Comparison of ENCODE assay signal across 7 mouse cellular contexts in the genomic region with DNA sequence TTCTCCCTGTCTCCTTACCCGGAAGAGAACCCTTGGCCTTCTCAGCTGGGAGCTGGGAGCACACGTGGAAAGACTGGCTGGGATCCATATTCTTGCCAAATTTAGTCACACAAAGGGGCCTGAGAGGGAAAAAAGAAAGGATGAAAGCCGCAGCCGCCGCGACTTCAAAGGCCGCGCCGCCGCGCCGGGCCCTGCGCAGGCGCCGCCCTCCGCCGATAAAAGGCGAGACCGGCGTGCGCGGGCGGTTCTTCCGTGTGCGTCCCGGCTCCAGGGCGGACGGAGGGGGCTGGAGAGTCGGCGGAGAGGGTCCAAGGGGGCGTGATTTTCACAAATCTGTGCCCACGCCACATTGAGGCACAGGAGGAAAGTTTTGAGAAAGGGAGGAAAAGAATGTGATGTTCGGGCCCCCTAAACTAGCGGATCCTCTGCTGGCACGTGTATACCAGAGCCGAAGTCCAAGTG. TPM values are rescaled to one million over a fixed set of nuclear protein-coding genes. Genes with fewer than 3 reads are reported as not detected.
DNase-seq lines count a peak whose midpoint lies in the region; ATAC-seq and TF ChIP-seq lines count a peak whose summit lies in the region.

No protein-coding gene starts in this region.

- H3K4me2 ChIP-seq in heart, embryonic 14.5 days (ENCODE audit: low read length): peak overlapping the region; percentile 68
- H3K4me2 ChIP-seq in limb, embryonic 12.5 days: peak overlapping the region; percentile 88
- H3K4me2 ChIP-seq in midbrain, embryonic 15.5 days: peak overlapping the region; percentile 70

- no peaks in the 10 kb centered on the region for H3K9me3 ChIP-seq in heart, embryonic 14.5 days (ENCODE audit: control insufficient read depth, low read length)
- no peaks in the 10 kb centered on the region for H3K9me3 ChIP-seq in limb, embryonic 12.5 days
- H3K9me3 ChIP-seq in midbrain, embryonic 15.5 days: no peaks in the 10 kb centered on the region

- WGBS in heart, embryonic 14.5 days: under 1% methylated on average over 36 of the region's 36 CpGs
- under 1% methylated on average over 36 of the region's 36 CpGs for WGBS in limb, embryonic 12.5 days
- WGBS in midbrain, embryonic 15.5 days: under 1% methylated on average over 36 of the region's 36 CpGs

- no peak overlapping the region for H3K27ac ChIP-seq in heart, embryonic 14.5 days (replicated peaks in 1 of 2; ENCODE audit: control insufficient read depth in 1 of 2, insufficient read depth in 1 of 2, low read depth in 2 of 2, low read length in 2 of 2)
- peak overlapping the region; percentile 75 for H3K27ac ChIP-seq in limb, embryonic 12.5 days
- H3K27ac ChIP-seq in midbrain, embryonic 15.5 days: peak overlapping the region; percentile 81

- peak; percentile 54 for DNase-seq in right cerebral cortex, postnatal 10 days (ENCODE audit: low spot score in 2 of 2)
- no peak for DNase-seq in right cerebral cortex, adult 18-20 months
- DNase-seq in brain, embryonic 14.5 days (ENCODE audit: low read depth): peak; percentile 94
- peak; percentile 61 to 75 for DNase-seq in thymus, postnatal 10 days (ENCODE audit: low spot score in 2 of 2)

- H3K36me3 ChIP-seq in heart, embryonic 14.5 days (ENCODE audit: control insufficient read depth, insufficient read depth, low read length): no peaks in the 10 kb centered on the region
- no peaks in the 10 kb centered on the region for H3K36me3 ChIP-seq in limb, embryonic 12.5 days
- no peaks in the 10 kb centered on the region for H3K36me3 ChIP-seq in midbrain, embryonic 15.5 days (replicated peaks)

- no peak for TF ChIP-seq CTCF in brain, embryonic 14.5 days (IDR thresholded peaks at IDR 0.05; ENCODE audit: borderline replicate concordance, extremely low read depth, insufficient read depth, insufficient read length)

- no peak for ATAC-seq in heart, embryonic 14.5 days (ENCODE audit: insufficient number of reproducible peaks, insufficient read depth, low FRiP score, low read depth)
- peak; percentile 34; the same call in 1 of the 2 replicates for ATAC-seq in limb, embryonic 12.5 days (ENCODE audit: insufficient number of reproducible peaks, insufficient read depth, low FRiP score, low TSS enrichment, low read depth)
- ATAC-seq in midbrain, embryonic 15.5 days (replicated peaks): peak; percentile 66

- H3K27me3 ChIP-seq in heart, embryonic 14.5 days (ENCODE audit: control insufficient read depth, insufficient read depth, low read length): peaks cover 58% of the 10 kb centered on the region
- peaks cover 49% of the 10 kb centered on the region for H3K27me3 ChIP-seq in limb, embryonic 12.5 days
- 0 out of 2 replicates have a peak, but pooled peaks cover 4% of the 10 kb centered on the region for H3K27me3 ChIP-seq in midbrain, embryonic 15.5 days (replicated peaks)

- peak overlapping the region; percentile 35 to 41 for H3K4me3 ChIP-seq in heart, embryonic 14.5 days (ENCODE audit: control insufficient read depth in 1 of 2, insufficient read depth in 1 of 2, low read depth in 1 of 2, low read length in 2 of 2)
- H3K4me3 ChIP-seq in limb, embryonic 12.5 days (replicated peaks): peak overlapping the region; percentile 44
- H3K4me3 ChIP-seq in midbrain, embryonic 15.5 days: peak overlapping the region; percentile 36

- peaks cover 14 to 18% of the 10 kb centered on the region in 2 experiments; a peak in 3 of 4 replicates for H3K4me1 ChIP-seq in heart, embryonic 14.5 days (ENCODE audit: control insufficient read depth in 2 of 2, insufficient read depth in 2 of 2, low read length in 2 of 2)
- peaks cover 57% of the 10 kb centered on the region for H3K4me1 ChIP-seq in limb, embryonic 12.5 days (replicated peaks)
- peaks cover 63% of the 10 kb centered on the region for H3K4me1 ChIP-seq in midbrain, embryonic 15.5 days

- peak overlapping the region; percentile 60 for H3K9ac ChIP-seq in heart, embryonic 14.5 days (ENCODE audit: low read length)
- H3K9ac ChIP-seq in limb, embryonic 12.5 days (replicated peaks): peak overlapping the region; percentile 62
- H3K9ac ChIP-seq in midbrain, embryonic 15.5 days: peak overlapping the region; percentile 29

- TF ChIP-seq POLR2A in brain, embryonic 14.5 days (IDR thresholded peaks at IDR 0.05; ENCODE audit: borderline replicate concordance, extremely low read depth, insufficient read depth, insufficient read length, poor library complexity, severe bottlenecking): peak; percentile 35; the same call in 1 of the 2 replicates

RNA-seq across cellular contexts. Expression of a gene that starts 4.3 kb away (rescaled TPM):
- polyA plus RNA-seq in brain, embryonic 14.5 days (2012; rRNA removed): 36.5 and 54.7 TPM in 2 replicates
- 5.3 and 5.6 TPM in 2 replicates for polyA plus RNA-seq in heart, embryonic 14.5 days (2014; fragmentation: Nextera tagmentation; extraction: Ambion mirVana)
- 59.4 and 60.5 TPM in 2 replicates for polyA plus RNA-seq in limb, embryonic 12.5 days (2016; fragmentation: Nextera tagmentation; extraction: Ambion mirVana)
- 71.4 and 79.6 TPM in 2 replicates for polyA plus RNA-seq in midbrain, embryonic 15.5 days (2015; fragmentation: Nextera tagmentation; extraction: Ambion mirVana)

Comparison
In these comparisons a context has a peak if more than half of its experiments do, and no peak if none do; other contexts are left out.
1. H3K27ac ChIP-seq: peak in limb, embryonic 12.5 days (single experiment) and midbrain, embryonic 15.5 days (single experiment); none in heart, embryonic 14.5 days (0 of 2).
2. Peak in every context shown above with its lines, with median percentiles within 50 percentile points of each other: H3K4me2 ChIP-seq, H3K4me3 ChIP-seq and H3K9ac ChIP-seq.